Mouse (Mus musculus) telencephalon, adult 2 months (tissue): ENCODE measurements at regions not wholly inside any gene's neighbourhood (a gene's known extent, or its start where the extent isn't known, plus 50 kb on each side); places are given as distances from the start of the nearest gene placed in this dataset.
"Not testable (repeated sequence)": the region's sequence is repeated elsewhere in the genome, so short reads cannot be mapped to it uniquely, and the experiment has no call there.

Experiments
- DNase-seq: peaks from one replicate; pipeline ENCODE4 v3.0.0-alpha.2; 2011; ENCODE audit warnings: low read depth, low spot score

DNA sequence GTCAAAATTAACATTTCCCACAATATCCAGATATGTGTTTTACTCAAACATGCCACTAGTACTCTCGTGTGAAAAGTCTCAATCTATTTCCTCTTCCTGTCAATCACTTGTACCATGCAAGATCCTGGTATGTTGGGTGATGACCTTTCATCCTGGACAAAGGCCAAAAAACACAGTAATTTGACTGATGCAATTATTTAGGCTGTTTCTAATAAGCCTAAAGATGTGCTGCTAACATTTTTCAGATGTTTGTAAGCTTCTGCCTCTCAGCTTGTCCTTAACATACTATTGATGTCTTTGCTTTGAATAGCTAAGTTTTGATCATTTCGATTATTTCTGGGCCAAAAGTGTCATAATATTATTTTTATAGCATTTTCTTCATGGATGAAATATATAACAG, 418.4 kb upstream of the Arrdc4 start:
- no peak for DNase-seq

DNA sequence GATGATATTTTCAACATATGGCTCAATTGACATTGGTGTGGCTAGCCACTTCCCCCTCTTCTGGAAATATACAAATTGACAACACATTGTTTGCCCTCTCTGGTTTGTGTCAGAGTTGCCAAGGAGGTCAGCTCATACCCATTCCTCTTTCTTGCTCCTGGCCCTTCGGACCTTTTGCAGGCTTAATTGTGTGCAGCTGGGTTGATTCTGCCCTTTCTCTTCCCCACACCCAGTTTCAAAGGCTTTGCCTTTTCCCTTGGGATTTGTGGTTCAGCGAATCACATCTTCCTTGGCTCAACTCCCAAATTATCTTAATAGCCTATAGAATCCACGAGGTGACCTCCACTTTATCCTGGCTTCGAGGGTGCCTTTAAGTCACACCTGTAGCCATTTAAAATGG, 412.9 kb upstream of the Arrdc4 start:
- DNase-seq, result no peak

- DNase-seq, result no peak
These were observed 393.3 kb upstream of the Arrdc4 start for GRCm38 (mm10) chr7:69142351-69142750.

DNA sequence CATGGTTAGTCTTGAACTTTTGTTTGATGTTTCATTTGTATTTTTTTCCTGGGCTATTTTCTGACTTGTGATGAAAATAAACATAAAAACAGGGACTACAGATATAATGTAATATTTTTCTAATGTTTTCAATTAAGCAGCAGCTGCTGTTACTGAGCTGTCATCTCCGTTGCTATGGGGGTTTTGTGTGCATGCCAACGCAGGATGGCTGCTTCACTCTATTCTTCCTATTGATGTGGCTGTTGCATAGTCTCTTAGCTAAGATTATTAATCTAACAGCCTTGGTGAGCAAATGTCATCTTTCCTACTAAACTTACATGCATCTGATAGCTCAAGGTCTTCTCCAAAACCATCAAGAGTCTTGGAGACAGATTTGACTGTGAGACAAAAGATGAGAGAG, 384.4 kb upstream of the Arrdc4 start:
- peak; percentile 4 for DNase-seq

DNA sequence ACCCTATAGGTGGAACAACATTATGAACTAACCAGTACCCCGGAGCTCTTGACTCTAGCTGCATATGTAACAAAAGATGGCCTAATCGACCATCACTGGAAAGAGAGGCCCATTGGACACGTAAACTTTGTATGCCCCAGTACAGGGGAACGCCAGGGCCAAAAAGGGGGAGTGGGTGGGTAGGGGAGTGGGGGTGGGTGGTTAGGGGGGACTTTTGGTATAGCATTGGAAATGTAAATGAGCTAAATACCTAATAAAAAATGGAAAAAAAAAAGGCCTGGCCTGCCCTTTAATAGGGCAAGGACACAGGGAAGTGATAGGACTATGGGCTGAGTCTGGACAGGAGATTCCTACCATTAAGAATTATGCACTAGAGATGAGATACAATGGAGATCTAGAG, 352.7 kb upstream of the Arrdc4 start:
- not testable (repeated sequence) for DNase-seq

GRCm38 (mm10) chr7:69097587-69098095, 348.6 kb upstream of the Arrdc4 start:
- no peak for DNase-seq

DNA sequence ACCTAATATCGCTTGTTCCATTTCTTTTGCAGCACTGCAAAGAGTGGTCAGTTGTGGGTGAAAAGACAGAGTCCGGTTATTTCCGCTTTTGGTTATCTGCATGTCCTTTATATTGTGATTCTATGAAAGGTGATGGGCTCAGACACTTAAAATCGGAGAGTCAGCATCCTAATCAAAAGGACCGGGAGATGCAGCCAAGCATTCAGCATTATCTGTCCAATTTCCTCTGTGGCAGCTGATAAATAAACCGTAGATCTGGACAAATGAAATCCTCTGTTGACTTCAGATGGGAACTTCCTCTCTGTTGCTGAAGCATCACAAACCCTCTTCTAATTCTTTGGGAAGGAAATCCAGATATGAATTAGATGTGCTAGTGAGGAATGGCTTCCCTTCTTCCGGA, 325.7 kb upstream of the Arrdc4 start:
- no peak for DNase-seq

DNA sequence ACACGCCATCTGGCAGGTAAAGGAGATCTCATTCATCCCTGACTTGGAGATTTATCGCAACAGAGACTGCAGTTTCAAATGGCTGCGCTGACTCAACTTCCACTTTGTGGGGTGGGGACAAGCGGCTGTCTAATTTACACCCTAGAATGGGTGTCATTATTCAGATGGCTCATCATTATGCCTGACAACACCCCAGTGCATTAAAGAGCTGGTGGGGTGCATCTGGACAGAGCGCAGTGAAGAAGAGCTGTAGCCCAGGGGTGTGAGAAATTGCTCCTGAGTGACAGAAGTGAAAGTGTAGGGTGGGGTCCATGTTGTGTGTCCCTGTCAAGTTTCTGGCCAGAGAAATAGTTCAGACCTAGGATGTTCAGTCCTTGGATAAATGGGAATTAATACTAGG, 314.0 kb upstream of the Arrdc4 start:
- no peak for DNase-seq

DNA sequence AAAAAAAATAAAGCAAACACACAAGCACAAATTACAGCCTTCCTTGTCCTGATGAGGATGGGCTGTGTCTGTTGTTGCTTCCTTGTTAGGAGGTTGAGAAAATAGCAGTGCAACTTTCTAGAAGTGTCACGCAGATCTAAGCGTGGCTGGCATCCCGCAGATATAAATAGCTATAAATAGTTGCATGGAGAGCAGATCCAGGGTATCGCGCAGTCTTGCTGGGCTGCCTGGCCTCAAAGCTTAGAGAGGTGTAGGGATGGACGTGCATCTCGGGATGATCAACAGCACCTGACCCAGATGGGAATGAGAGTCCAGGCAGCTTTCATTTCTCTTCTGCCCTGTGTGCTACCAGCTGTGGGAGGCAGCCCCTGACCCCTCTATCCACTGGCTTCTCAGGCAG, 313.5 kb upstream of the Arrdc4 start:
- no peak for DNase-seq

DNA sequence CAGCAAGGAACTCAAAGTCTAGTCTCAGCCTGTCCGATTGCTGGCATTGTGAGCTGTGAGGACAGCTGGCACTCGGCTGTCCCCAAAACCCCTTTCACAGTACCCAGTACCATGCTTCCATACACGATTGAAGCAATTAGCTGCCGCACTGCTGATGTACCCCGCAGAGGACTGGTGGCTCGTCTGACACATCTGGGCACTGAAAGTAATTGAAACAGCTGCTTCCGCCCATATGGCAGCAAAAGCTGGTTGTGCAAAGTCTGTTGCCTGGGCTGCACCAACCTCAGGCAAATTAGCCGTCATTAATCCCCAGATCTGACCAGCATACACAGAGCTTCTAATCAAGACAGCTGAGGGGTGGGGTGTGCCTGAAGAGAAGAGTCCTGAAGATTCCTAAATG, 313.1 kb upstream of the Arrdc4 start:
- peak; percentile 17 for DNase-seq

- DNase-seq, result no peak
These were observed 312.2 kb upstream of the Arrdc4 start for GRCm38 (mm10) chr7:69061242-69061641.

DNA sequence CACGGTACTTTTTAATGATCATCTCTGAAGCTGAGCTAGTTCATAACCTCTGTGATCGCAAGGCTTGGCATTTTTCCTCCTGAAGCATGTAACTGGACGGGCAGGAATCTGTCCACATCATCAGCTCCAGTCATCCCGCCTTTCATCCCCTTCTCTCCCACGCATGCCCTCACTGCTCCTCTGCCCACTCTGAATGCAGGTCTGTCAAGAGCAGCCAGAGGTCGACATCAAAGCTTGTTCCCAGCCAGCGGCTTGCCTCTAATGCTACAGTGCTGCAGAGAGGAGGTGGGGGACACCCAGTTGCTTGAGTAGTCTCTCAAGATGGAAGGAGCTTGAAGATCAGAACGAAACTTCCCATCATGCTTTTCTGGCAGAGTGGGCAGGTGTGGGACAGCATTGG, 267.5 kb upstream of the Arrdc4 start:
- no peak for DNase-seq

- DNase-seq, result no peak
These were observed 266.0 kb upstream of the Arrdc4 start for GRCm38 (mm10) chr7:69015047-69015446.

DNA sequence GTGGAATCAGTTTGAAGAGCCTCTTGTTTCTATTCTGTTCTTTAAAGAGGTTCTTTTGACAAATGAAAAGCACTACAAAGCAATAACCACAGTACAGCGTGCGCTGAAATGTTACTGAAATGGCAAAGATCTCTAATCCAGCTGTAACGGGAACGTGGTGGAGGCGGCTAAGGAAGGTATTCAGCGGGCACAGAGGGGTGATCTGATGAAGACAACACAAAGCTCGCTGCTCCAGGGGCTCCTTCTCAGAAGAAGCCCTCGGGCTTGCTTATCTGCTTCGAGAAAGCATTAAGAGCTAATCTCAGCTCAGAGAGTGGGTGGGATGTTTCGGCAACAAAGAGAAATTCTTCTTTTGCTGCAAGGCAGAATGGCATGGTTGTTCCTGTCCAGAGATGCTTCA, 258.2 kb upstream of the Arrdc4 start:
- no peak for DNase-seq

DNA sequence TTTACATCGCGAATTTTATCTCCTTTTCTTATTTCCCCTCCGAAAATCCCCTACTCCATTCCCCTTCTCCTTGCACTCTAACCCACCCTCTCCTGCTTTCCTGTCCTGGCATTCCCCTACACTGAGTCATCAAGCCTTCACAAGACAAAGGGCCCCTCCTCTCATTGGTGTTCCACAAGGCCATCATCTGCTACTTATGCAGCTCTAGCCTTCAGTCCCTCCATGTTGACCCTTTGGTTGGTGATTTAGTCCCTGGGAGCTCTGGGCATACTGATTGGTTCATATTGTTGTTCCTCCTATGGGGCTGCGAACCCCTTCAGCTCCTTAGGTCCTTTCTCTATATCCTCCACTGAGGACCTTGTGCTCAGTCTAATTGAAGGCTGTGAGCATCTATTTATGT, 239.0 kb upstream of the Arrdc4 start:
- DNase-seq, result no peak

DNA sequence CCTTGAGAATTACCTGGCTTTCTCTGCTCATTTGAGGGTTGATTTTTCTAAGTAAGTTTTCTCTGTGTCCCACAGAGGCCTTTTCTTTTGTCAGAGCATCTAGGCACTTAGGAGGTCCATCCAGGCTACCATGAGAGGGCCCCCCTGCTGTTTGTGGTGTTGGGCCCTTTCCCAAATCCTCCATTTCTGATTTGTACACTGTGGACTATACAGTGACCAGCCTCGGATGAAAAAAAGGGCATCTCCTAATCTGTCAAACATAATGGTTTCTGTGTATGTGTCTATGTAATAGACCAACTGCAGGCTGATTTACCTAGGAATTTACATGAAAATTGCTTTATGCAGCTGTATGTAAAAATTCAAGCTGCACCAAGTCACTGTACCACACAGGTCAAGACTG, 234.9 kb upstream of the Arrdc4 start:
- DNase-seq, result no peak

DNA sequence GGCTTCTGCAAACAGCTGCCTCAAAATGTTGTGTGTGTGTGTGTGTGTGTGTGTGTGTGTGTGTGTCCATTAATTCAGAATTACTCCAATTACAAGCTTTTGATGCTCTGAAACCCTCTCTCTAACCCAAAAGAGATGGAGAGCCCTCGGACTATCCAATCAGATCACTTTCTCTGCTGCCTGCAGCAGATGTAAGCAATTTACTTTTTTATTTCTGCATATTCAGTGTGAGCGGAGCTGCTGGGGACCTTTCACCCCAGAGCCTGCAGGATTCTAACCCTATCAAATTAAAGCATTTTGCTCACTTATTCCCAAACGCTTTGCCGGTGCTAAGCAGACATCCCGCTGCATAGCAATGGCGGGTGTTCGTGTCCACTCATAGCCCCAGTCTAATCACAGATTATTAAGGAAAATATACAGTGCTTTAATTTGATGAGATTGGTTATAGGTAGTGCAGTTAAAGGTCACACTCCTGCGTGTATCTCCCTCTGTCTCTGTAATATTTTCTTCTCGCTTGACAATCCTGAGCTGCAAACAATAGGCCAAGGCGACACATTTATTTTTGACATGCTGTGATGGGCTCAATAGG, 234.0 kb upstream of the Arrdc4 start:
- no peak for DNase-seq

DNA sequence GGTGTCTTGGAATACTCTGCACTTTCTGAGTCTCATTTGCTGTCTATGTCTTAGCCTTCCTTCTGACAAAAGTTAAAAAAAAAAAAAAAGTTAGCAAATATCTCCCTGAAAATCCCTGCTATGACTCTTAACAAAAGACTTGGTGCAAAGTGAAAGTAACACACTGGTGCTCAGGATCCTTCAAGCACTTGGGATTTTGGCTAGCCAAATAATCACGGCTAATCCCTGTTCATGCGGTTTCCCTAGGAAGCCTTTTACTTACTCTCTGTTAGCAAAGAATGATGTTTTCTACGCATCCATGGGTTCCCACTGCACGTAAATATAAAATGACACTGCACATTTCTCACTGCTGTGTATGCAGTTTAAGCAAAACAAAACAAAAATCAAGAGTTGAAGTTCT, 229.5 kb upstream of the Arrdc4 start:
- DNase-seq, result no peak

DNA sequence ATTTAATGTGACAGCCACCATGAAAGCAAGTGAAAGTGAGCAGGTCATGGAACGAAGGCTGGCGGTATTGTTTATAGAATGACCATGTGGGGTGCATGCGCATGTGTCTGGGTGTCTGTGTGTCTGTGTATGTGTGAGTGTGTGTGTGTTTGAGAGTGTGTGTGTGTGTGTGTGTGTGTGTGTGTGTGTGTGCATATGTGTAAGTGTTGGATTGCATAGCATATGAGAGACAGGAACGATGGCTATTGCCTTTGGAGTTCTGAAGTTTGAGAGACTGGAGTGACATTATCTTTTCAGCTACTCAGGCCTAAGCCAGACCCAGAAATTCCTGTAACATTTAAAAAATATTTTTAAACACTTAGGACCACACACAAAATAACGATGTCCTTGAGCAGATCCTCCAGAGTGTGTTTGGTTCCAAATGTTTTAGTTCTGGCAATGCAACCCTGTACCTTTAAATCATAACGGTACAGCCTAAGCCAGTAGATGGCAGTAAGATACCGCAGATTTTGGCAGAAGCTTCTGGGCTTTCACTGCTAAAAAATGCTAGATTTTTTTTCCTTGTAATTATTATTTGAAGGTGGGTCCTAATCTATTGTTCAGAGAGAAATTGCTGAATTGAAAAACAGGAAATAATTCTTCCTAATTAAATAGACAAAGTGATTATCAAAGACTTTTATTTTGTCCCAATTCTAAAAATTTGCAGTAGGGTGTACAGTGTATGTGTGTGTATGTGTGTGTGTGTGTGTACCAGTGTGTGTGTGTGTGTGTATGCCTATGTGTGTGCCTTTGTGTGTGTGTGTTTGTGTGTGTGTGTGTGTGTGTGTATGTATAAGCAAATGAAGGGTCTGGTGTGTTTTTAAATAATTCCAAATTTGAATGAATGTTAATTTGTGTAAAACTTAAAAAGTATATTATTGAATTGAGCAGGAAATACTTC, 228.0 kb upstream of the Arrdc4 start:
- DNase-seq, result peak; percentile 34

DNA sequence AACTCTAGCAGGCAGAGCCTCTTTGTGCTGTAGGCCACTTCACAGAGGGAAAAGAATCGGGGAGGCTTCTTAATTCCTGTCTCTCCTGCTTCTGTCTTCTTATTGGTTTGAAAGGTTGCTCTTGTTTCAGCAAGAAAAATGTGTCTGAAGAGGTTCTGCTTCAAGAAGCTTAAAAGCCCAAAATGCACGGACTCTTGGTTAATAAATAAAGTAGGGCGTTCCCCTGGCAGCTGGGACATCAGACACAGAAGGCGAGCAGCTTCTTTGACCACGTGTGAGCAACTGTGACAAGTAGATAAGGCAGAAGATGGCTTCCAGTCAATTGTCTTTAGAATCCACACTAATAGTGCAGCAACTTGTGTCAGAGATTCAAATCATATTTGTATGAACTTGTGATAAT, 226.9 kb upstream of the Arrdc4 start:
- DNase-seq, result no peak

DNA sequence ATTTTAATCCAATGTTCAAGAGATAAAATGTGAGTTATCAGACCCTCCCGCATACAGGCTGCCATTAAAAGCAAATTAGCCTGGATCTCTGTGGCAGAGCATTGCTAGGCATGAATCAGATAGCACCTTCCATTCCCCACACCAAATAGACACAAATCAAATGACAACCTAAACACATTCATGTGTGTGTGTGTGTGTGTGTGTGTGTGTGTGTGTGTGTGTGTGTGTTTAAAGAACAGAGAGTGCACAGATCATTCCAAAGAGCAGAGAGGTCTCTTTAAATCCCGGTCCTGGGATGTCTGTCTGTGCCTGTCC, 226.5 kb upstream of the Arrdc4 start:
- no peak for DNase-seq

GRCm38 (mm10) chr7:68974761-68975579, 225.9 kb upstream of the Arrdc4 start:
- no peak for DNase-seq
